Mouse (Mus musculus) left cerebral cortex, postnatal 14 days (tissue): ENCODE results near the gene Med10. TPM values are rescaled to one million over a fixed set of nuclear protein-coding genes. Genes with fewer than 3 reads are reported as not detected.

Source experiments
- DNase-seq, 2 experiments: peaks; one replicate each; pipeline ENCODE4 v3.0.0; 2021 to 2022; ENCODE audit warnings: low spot score in 2 of 2, mixed read lengths in 1 of 2
- intact Hi-C: fragments of 180-260 bp; cut with DNase I; formaldehyde crosslinking; loops from one replicate; pipeline ENCODE4 v1.15.1; 2025
- total RNA-seq, 2 experiments: library from RNA; stranded (reverse); gene quantifications; 2 replicates each; pipeline ENCODE4 v1.2.3; 2021

Gene Med10
- total RNA-seq, 2 experiments from 2014 or later = 58.3 to 62.7 TPM

- intact Hi-C loops = no loop called here
- peak in 1 of 2 experiments; percentile 31 for DNase-seq
Measured at GRCm38 (mm10) chr13:69823920-69824637, 21.9 kb downstream of the Med10 start.

- intact Hi-C loops = no loop called here
- DNase-seq = no peak
Measured at GRCm38 (mm10) chr13:69825396-69826095, 23.4 kb downstream of the Med10 start.

GRCm38 (mm10) chr13:69830606-69831005 lies 28.4 kb downstream of the Med10 start:
- intact Hi-C loops = no loop called here
- no peak for DNase-seq

DNA sequence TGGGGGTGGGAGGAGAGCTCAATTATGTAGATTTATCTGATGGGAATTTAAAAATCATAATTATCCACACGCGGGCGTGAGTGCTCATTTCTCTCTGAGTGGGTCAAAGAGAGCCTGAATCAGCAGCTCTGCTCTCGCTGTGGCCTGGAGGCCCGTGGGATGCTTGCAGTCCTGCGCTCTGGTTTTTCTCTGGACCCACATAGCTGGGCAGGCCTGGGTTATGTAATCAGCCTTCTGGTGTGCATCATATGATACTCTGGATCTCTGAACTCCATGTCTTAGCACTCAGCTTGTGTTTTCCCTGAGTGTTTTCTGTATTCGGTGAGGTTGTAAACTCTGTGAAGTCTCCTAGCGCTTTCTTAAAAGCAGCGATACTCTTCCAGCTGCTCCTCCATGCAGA lies 30.4 kb downstream of the Med10 start:
- no peak for DNase-seq

DNA sequence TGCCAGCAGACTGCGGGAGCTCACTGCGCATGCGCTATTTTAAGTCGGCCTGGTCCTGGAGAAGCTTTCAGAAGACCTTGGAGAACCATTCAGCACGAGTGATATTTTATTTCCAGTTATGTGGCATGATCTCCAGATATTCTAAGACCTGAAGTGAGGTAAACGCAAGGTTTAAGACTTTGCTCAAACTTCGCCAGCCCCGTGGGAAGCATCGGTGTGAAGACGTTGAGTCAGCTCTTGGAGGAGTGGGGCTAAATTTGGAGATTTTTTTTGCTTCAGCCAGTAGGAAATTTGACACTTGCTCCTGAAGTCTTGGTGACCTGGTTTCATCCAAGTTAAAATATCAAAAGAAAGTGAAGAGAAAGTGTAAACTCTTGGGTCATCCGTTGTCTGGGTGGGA lies 31.2 kb downstream of the Med10 start:
- intact Hi-C loops = no loop called here
- DNase-seq = no peak

More for the DNA sequence above, 30.4 kb downstream of the Med10 start:
- intact Hi-C loops = no loop called here

DNA sequence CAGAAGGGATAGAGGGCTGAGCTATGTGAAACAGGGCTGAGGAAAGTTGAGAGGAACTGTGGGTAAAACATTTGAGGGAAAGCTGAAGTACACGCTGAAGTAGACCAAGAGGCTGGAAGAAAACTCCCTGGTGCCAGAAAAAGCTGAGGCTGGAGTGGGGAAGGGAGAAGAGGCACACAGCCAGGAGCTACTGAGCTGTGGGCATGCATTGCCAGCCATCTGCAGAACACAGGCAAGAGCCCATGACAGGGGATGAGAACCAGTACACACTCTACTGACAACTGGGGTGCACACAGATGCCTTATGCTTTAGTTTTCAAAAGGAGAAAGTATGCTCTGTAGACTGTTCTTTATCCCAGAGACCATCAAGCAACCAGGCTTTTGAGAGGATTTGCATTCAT lies 43.4 kb downstream of the Med10 start:
- peak; percentile 50 to 70 for DNase-seq
- intact Hi-C loops = no loop called here

- intact Hi-C loops = no loop called here
- DNase-seq = no peak
Measured at GRCm38 (mm10) chr13:69849579-69849978, 47.4 kb downstream of the Med10 start.

- intact Hi-C loops = no loop called here
- DNase-seq = no peak
Measured at GRCm38 (mm10) chr13:69852313-69852712, 50.1 kb downstream of the Med10 start.

DNA sequence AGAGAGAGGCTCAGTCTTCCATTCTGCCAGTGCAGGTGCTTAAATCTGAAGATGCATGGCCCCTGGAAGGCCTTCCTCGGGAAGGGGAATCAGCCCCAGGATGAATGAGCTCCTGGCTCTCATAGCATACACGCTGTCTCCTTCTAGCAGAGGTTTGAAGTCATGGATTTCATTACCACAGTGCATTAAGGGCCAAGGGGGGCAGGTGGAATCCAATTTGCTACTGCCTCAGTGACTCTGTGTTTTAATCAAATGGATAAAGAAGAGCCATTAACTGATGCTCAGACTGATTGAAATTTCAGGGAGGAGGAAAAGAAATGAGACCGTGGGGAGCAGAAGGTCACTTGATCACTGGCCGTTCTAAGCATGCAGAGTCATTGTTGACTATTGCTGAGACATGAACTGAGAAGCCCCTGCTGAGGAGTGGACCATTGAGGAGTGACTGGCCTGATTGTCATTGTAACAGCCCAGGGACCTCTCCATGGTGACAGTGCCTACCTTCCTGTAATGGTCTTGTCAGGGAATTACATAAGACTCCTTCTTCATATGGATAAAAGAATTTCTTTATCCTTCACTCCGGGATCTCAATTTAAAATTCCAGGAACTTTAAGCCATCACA lies 51.3 kb downstream of the Med10 start:
- intact Hi-C loops = no loop called here
- no peak for DNase-seq

GRCm38 (mm10) chr13:69855941-69856340 lies 53.7 kb downstream of the Med10 start:
- intact Hi-C loops = no loop called here
- DNase-seq = no peak

DNA sequence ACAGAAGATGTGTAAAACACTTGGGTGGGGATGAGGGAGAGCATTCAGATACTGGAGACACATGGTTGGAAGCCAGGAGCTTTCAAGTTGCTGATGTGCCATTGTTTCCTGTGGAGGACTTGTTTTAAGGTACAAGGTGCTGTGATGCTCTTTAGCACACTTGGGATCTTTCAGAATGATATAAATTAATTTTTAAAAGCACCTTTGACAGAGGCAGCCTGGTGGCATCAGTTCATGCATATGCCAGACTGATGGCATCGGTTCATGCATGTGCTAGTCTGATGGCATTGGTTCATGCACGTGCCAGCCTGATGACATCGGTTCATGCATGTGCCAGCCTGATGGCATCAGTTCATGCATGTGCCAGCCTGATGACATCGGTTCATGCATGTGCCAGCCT lies 60.1 kb downstream of the Med10 start:
- intact Hi-C loops = no loop called here

DNA sequence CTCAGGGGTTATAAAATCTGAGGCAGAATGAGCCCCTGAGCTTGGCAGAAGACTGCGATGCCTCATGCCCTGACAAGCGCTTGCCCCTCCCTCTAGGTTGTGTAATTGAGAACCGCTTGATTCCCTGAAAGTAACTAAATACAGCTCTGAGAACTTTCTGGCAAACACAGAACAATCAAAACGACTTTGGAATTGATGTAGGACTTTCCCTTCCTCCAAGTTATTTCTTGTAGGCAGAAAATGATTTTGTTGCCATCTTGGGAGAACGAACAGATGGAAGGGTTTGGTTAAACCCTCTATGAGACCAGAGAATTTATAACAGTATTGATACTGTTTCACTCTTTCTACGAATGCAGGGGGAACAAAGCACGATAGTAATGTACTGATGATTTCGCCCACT lies 62.7 kb downstream of the Med10 start:
- intact Hi-C loops = no loop called here
- DNase-seq = no peak

More for the DNA sequence above, 60.1 kb downstream of the Med10 start:
- DNase-seq = no peak

Other genes with a start within 250 kb of the Med10 start
- 10 to 100 TPM; 14.5 TPM for gene Srd5a1, start 191.0 kb upstream of the Med10 start, total RNA-seq
- 100 to 1,000 TPM; 184 to 206 TPM for gene Ube2ql1, start 62.5 kb upstream of the Med10 start, total RNA-seq